Mouse (Mus musculus) liver, adult 2 months (tissue): ENCODE data around the gene 4930426L09Rik.

ENCODE experiments used
- CTCF ChIP-seq: fragments of 200-500 bp; IDR thresholded peaks from 2 replicates; pipeline ENCODE4 v1.5.1; 2011; ENCODE audit warnings: low read depth, low read length, control low read depth
- POLR2A ChIP-seq: fragments of 200-500 bp; IDR thresholded peaks from 2 replicates; pipeline ENCODE4 v1.6.1; 2011; ENCODE audit warnings: low read length, control low read depth; ENCODE audit not compliant: insufficient read depth; ENCODE audit errors: extremely low read depth

- TF ChIP-seq POLR2A = no peak
- TF ChIP-seq CTCF = no peak
Observed at GRCm38 (mm10) chr2:18983546-18983945, 14.6 kb upstream of the 4930426L09Rik start.
